Mouse (Mus musculus): ENCODE data around the gene Gm37240. TPM values are rescaled to one million over a fixed set of nuclear protein-coding genes. Genes with fewer than 3 reads are reported as not detected.

The Gm37240 gene
- polyA plus RNA-seq, 1 experiment from 2014 or later: 0.93 TPM

DNA sequence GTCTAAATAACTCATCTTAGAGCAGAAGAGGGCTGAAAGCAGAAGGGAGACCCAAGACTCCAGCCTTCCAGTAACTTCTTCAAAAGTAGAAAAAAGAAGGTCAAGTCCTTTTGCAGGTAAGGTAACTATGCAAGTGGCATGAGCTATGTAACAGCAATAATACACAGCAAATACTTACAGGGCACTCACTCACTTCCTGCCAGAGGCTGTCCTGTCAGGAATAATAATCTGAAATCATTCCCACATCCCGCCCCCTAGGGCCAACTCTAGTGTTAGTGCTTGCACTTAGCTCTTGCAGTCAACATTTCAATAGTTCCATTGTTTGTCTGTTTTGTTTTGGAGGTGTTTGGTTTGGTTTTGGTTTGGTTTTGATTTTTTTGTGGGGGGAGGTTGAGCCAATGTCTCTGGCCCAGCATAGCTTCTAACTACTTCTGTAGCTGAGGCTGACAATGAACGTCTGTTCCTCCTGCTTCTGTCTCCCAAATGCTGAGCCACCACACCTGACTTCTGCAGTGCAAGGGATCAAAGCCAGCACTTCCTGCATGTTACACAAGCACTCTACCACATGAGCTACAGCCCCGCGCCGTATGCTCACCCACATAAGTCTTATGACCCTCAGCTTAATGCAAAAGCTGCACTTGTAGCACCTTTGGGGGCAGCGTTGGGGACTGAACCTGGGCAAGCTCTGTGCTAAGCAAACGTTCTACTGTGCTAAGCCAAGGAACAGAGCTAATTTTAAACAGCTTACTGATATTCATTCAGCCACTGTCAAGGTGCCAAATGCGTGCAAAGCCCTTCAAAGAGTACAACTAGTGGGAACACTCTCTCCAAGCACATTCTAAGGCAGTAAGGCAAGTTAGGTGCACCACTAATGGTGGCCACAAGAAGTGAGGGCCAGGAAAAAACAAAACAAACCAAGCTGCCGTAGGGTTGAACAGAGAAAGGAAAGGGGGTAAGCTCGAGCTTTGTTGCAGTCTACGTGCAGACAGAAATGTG lies 28.9 kb downstream of the Gm37240 start:
- Histone ChIP-seq H3K4me3 (ENCODE audit: low read length) (no peak overlapping the region), H3K9me3 (ENCODE audit: control insufficient read depth, low read length) (no peaks in the 10 kb centered on the region), H3K27me3 (replicated peaks; ENCODE audit: control insufficient read depth, insufficient read depth, low read length) (no peaks in the 10 kb centered on the region), H3K9ac (ENCODE audit: low read depth, low read length) (no peak overlapping the region), H3K27ac (ENCODE audit: low read depth, low read length) (no peak overlapping the region), H3K4me2 (ENCODE audit: low read length) (no peak overlapping the region), H3K36me3 (ENCODE audit: control insufficient read depth, insufficient read depth, low read length) (no peaks in the 10 kb centered on the region), H3K4me1 (ENCODE audit: control insufficient read depth, insufficient read depth, low read depth, low read length) (no peaks in the 10 kb centered on the region)
- no peak for ATAC-seq
- 79% methylated on average over 11 of the region's 11 CpGs for WGBS

DNA sequence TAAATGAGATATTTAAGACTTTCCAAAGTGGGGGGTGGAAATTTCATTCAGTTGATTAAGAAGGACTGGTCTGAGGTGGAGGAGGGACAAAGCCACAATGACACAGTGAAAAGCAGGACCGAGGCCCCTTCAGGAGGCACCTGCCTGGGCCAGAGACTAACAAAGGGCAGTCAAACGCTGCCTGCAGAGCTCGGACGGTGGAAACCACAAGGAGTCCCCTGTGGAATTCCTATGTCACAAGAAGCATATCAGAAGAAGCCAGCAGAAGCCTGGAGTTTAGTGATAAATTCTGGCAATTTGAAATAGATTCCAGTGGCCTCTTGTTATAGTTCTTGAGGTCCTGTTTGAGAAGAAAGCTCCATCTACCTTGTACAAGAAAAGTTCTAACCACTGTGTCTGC lies 30.2 kb downstream of the Gm37240 start:
- H3K4me1 ChIP-seq (ENCODE audit: control insufficient read depth, insufficient read depth, low read depth, low read length): no peaks in the 10 kb centered on the region
- no peak overlapping the region for H3K9ac ChIP-seq (ENCODE audit: low read depth, low read length)
- H3K4me3 ChIP-seq (ENCODE audit: low read length): no peak overlapping the region
- H3K4me2 ChIP-seq (ENCODE audit: low read length): no peak overlapping the region
- no peaks in the 10 kb centered on the region for H3K36me3 ChIP-seq (ENCODE audit: control insufficient read depth, insufficient read depth, low read length)
- no peak overlapping the region for H3K27ac ChIP-seq (ENCODE audit: low read depth, low read length)
- H3K9me3 ChIP-seq (ENCODE audit: control insufficient read depth, low read length): no peaks in the 10 kb centered on the region
- H3K27me3 ChIP-seq (replicated peaks; ENCODE audit: control insufficient read depth, insufficient read depth, low read length): no peaks in the 10 kb centered on the region
- 29% methylated on average over 4 of the region's 4 CpGs for WGBS
- ATAC-seq: no peak

DNA sequence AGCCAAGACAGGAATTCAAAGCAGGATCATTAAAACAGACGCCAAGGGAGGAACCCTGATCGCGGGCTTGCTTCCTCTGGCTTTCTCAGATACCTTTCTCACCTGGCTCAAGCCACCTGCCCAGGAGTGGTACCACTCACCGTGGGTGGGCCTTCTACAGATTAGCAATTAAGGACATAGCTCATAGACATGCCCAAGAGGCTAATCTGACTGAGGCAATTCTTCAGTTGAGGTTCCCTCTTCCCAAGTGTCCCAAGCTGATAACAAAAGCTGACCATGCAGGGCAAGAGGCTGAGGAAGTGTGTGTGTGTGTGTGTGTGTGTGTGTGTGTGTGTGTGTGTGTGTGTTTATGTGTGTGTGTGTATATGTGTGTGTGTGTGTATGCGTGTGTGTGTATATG lies 31.4 kb downstream of the Gm37240 start:
- WGBS: 88% methylated on average over 5 of the region's 5 CpGs
- H3K4me3 ChIP-seq (ENCODE audit: low read length): no peak overlapping the region
- H3K27me3 ChIP-seq (replicated peaks; ENCODE audit: control insufficient read depth, insufficient read depth, low read length): no peaks in the 10 kb centered on the region
- H3K36me3 ChIP-seq (ENCODE audit: control insufficient read depth, insufficient read depth, low read length): no peaks in the 10 kb centered on the region
- H3K4me2 ChIP-seq (ENCODE audit: low read length): no peak overlapping the region
- H3K4me1 ChIP-seq (ENCODE audit: control insufficient read depth, insufficient read depth, low read depth, low read length): no peaks in the 10 kb centered on the region
- no peak overlapping the region for H3K27ac ChIP-seq (ENCODE audit: low read depth, low read length)
- no peak overlapping the region for H3K9ac ChIP-seq (ENCODE audit: low read depth, low read length)
- no peak for ATAC-seq
- H3K9me3 ChIP-seq (ENCODE audit: control insufficient read depth, low read length): no peaks in the 10 kb centered on the region

DNA sequence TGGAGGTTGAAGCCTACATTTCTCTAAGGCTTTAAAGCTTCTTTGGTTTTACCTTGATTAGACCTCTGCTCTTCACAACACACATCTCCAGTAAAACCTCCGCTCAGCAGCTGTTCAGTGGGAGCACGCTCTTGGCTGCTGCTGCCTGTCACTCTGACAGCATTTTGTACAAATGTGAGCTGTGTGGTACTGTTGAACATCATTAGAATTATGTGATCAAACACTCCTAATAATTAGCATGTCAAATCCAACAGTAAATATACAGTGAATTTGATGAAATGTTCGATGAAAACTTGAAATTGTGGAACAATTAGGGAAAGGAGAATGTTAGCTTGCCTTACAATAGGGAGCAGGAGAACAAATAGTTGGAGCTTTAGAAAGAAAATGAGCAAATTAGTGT lies 32.3 kb downstream of the Gm37240 start:
- H3K4me1 ChIP-seq (ENCODE audit: control insufficient read depth, insufficient read depth, low read depth, low read length): no peaks in the 10 kb centered on the region
- 81% methylated on average over 3 of the region's 3 CpGs for WGBS

DNA sequence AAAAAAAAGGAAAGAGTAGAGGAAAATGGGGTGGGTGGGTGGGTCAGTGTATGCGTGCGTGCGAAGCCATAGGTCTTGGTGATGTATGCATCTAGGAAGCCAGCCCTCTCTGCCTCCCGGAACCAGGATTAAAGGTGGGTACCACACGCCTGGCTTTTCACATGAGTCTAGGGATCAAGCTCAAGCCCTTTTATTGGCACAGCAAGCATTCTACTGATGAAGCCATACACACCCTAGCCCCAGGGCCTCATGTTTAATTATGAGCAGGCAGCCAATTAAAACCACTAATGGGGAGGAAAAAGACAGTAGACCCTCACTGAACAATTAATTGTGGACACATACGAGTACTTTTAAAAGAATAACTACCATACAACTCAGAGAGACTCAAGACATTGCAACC lies 33.2 kb downstream of the Gm37240 start:
- Histone ChIP-seq H3K9ac (ENCODE audit: low read depth, low read length) (no peak overlapping the region), H3K36me3 (ENCODE audit: control insufficient read depth, insufficient read depth, low read length) (no peaks in the 10 kb centered on the region), H3K4me1 (ENCODE audit: control insufficient read depth, insufficient read depth, low read depth, low read length) (no peaks in the 10 kb centered on the region), H3K4me3 (ENCODE audit: low read length) (no peak overlapping the region), H3K27me3 (replicated peaks; ENCODE audit: control insufficient read depth, insufficient read depth, low read length) (no peaks in the 10 kb centered on the region), H3K9me3 (ENCODE audit: control insufficient read depth, low read length) (no peaks in the 10 kb centered on the region), H3K27ac (ENCODE audit: low read depth, low read length) (no peak overlapping the region), H3K4me2 (ENCODE audit: low read length) (no peak overlapping the region)
- WGBS: 71% methylated on average over 6 of the region's 6 CpGs
- no peak for ATAC-seq

More for the DNA sequence above, 32.3 kb downstream of the Gm37240 start:
- Histone ChIP-seq H3K36me3 (ENCODE audit: control insufficient read depth, insufficient read depth, low read length) (no peaks in the 10 kb centered on the region), H3K27ac (ENCODE audit: low read depth, low read length) (no peak overlapping the region), H3K9me3 (ENCODE audit: control insufficient read depth, low read length) (no peaks in the 10 kb centered on the region), H3K4me3 (ENCODE audit: low read length) (no peak overlapping the region), H3K9ac (ENCODE audit: low read depth, low read length) (no peak overlapping the region), H3K27me3 (replicated peaks; ENCODE audit: control insufficient read depth, insufficient read depth, low read length) (no peaks in the 10 kb centered on the region), H3K4me2 (ENCODE audit: low read length) (no peak overlapping the region)
- ATAC-seq: no peak

DNA sequence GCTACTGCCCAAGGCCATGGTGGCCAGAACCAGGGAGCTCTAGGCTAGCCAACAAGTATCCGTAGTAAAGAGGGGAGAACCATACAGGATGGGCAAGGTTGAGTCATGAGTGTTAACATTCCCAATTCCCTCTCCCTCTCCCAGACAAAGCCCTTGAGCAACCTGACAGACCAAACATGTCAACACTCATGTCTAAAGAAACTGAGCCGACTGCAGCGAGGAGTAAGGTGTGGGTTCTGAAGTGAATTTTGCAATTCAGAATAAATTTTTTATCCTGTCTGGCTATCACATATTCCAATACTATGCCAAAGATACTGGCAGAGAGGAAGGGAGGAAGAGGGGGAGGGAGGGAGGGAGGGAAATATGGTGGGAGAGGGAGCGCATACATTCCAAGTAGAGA lies 33.6 kb downstream of the Gm37240 start:
- no peaks in the 10 kb centered on the region for H3K27me3 ChIP-seq (replicated peaks; ENCODE audit: control insufficient read depth, insufficient read depth, low read length)
- H3K27ac ChIP-seq (ENCODE audit: low read depth, low read length): no peak overlapping the region
- no peak overlapping the region for H3K9ac ChIP-seq (ENCODE audit: low read depth, low read length)
- ATAC-seq: no peak
- WGBS: 91% methylated on average over 4 of the region's 4 CpGs
- no peak overlapping the region for H3K4me2 ChIP-seq (ENCODE audit: low read length)
- no peaks in the 10 kb centered on the region for H3K36me3 ChIP-seq (ENCODE audit: control insufficient read depth, insufficient read depth, low read length)
- no peaks in the 10 kb centered on the region for H3K9me3 ChIP-seq (ENCODE audit: control insufficient read depth, low read length)
- H3K4me1 ChIP-seq (ENCODE audit: control insufficient read depth, insufficient read depth, low read depth, low read length): no peaks in the 10 kb centered on the region
- H3K4me3 ChIP-seq (ENCODE audit: low read length): no peak overlapping the region

DNA sequence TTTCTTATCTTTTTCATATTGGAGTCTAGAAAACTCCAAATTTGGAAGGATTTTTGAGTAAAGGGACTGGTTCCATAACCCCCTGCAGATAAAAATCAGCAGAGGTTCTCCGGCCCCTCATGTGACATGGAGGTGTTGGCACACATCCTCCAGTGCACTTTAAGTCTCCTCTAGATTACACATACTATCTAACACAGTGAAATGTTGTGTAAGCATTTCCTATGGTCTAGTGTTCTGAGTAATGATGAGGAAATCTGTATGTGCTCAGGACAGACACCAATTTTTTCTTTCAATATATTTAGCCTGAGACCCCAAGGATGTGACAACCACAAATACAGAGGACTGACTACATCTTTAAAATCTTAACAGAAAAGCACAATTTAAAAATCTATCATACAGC lies 37.2 kb downstream of the Gm37240 start:
- no peak overlapping the region for H3K4me2 ChIP-seq (ENCODE audit: low read length)
- no peaks in the 10 kb centered on the region for H3K4me1 ChIP-seq (ENCODE audit: control insufficient read depth, insufficient read depth, low read depth, low read length)
- no peaks in the 10 kb centered on the region for H3K27me3 ChIP-seq (replicated peaks; ENCODE audit: control insufficient read depth, insufficient read depth, low read length)
- H3K4me3 ChIP-seq (ENCODE audit: low read length): no peak overlapping the region
- H3K9ac ChIP-seq (ENCODE audit: low read depth, low read length): no peak overlapping the region
- no peaks in the 10 kb centered on the region for H3K36me3 ChIP-seq (ENCODE audit: control insufficient read depth, insufficient read depth, low read length)
- H3K27ac ChIP-seq (ENCODE audit: low read depth, low read length): no peak overlapping the region
- no peak for ATAC-seq
- no peaks in the 10 kb centered on the region for H3K9me3 ChIP-seq (ENCODE audit: control insufficient read depth, low read length)
- WGBS: 100% methylated on average over 1 of the region's 1 CpGs

DNA sequence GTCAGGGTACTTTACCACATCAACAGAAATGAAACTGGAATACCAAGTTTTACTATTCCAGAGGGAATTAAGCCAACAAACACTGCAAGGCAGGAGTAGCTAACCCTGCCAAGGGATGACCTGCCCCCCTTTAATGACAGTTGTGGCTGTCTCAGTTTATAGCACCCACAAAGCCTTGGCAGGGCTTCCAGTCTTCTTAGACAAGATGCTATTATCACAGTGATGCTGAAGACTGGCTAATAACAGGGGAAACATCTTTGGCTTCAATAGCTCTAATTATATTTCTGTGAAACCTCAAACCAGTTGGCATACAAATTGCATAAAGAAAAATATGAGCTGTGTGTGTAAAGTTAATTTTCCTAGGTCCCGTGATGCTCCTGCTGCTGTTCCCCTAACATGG lies 41.0 kb downstream of the Gm37240 start:
- no peaks in the 10 kb centered on the region for H3K9me3 ChIP-seq (ENCODE audit: control insufficient read depth, low read length)
- H3K36me3 ChIP-seq (ENCODE audit: control insufficient read depth, insufficient read depth, low read length): no peaks in the 10 kb centered on the region
- H3K4me2 ChIP-seq (ENCODE audit: low read length): no peak overlapping the region
- no peaks in the 10 kb centered on the region for H3K27me3 ChIP-seq (replicated peaks; ENCODE audit: control insufficient read depth, insufficient read depth, low read length)
- 68% methylated on average over 1 of the region's 1 CpGs for WGBS
- H3K27ac ChIP-seq (ENCODE audit: low read depth, low read length): no peak overlapping the region
- no peak overlapping the region for H3K4me3 ChIP-seq (ENCODE audit: low read length)
- no peak overlapping the region for H3K9ac ChIP-seq (ENCODE audit: low read depth, low read length)
- no peak for ATAC-seq
- peaks cover 6% of the 10 kb centered on the region; the same call in 1 of the 2 replicates for H3K4me1 ChIP-seq (ENCODE audit: control insufficient read depth, insufficient read depth, low read depth, low read length)

DNA sequence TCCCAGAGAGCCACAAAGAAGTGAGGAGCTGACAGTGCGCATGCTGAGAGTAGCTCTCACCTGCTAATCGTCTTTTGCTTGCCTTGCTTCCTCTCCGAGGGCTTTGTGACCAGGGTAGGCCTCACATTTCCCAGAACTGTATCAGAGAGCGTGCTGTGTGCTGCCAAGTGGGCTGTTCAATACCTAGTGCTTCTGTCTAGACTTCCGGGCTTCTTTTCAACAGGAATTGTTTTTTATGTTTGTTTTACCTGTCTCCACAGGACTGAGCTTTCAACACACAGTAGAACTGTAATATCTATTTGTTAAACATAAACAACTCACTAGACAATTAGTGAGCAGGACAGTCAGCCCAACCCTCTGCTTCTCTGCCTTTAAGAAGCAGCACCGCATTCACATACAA lies 42.0 kb downstream of the Gm37240 start:
- H3K9me3 ChIP-seq (ENCODE audit: control insufficient read depth, low read length): no peaks in the 10 kb centered on the region
- no peaks in the 10 kb centered on the region for H3K27me3 ChIP-seq (replicated peaks; ENCODE audit: control insufficient read depth, insufficient read depth, low read length)
- 86% methylated on average over 6 of the region's 6 CpGs for WGBS
- H3K4me1 ChIP-seq (ENCODE audit: control insufficient read depth, insufficient read depth, low read depth, low read length): peaks cover 6% of the 10 kb centered on the region; the same call in 1 of the 2 replicates
- ATAC-seq: no peak
- H3K4me3 ChIP-seq (ENCODE audit: low read length): no peak overlapping the region
- H3K27ac ChIP-seq (ENCODE audit: low read depth, low read length): no peak overlapping the region
- no peak overlapping the region for H3K9ac ChIP-seq (ENCODE audit: low read depth, low read length)
- H3K4me2 ChIP-seq (ENCODE audit: low read length): no peak overlapping the region
- no peaks in the 10 kb centered on the region for H3K36me3 ChIP-seq (ENCODE audit: control insufficient read depth, insufficient read depth, low read length)

All from hindbrain, embryonic 16.5 days (tissue).